Comparison of ENCODE assay signal across 8 mouse cellular contexts in genomic region chr2:156111358-156112079, GRCm38 (mm10). TPM values are rescaled to one million over a fixed set of nuclear protein-coding genes. Genes with fewer than 3 reads are reported as not detected.
DNase-seq lines count a peak whose midpoint lies in the region; ATAC-seq and TF ChIP-seq lines count a peak whose summit lies in the region.

Cpne1 (minus strand) TSS chr2:156111965.
Rbm12 (minus strand) TSS chr2:156111978.

- H3K9ac ChIP-seq in lung, postnatal 0 days (replicated peaks; ENCODE audit: low read depth): peak within 1 kb of the TSS; percentile 75

- H3K4me2 ChIP-seq in lung, postnatal 0 days (replicated peaks; ENCODE audit: low read depth, low read length): peak within 1 kb of the TSS; percentile 95

- peak; percentile 70 for DNase-seq in MEL-GATA-1-ER (ENCODE audit: extremely low read depth, low read depth)
- DNase-seq in cerebellum, adult 8-10 months: peak; percentile 90
- DNase-seq in hindbrain, embryonic 10.5 days (ENCODE audit: low spot score): peak; percentile 95
- peak; percentile 87 for DNase-seq in layer of hippocampus, adult 9-11 months
- peak; percentile 95 for DNase-seq in lung, postnatal 0 days (ENCODE audit: low spot score)
- peak; percentile 95 for DNase-seq in ovary, postnatal 14 days (ENCODE audit: low spot score)
- peak; percentile 97 for DNase-seq in thymus, postnatal 14 days

- no peaks in the 10 kb centered on the region for H3K27me3 ChIP-seq in hindbrain, embryonic 10.5 days (ENCODE audit: insufficient read depth, poor library complexity, severe bottlenecking)
- H3K27me3 ChIP-seq in lung, postnatal 0 days (replicated peaks; ENCODE audit: insufficient read depth, low read length): no peaks in the 10 kb centered on the region

- peak; percentile 26; the same call in 1 of the 2 replicates for TF ChIP-seq EP300 in lung, postnatal 0 days (IDR thresholded peaks at IDR 0.05)

- peak within 1 kb of the TSS; percentile 99 for H3K27ac ChIP-seq in hindbrain, embryonic 10.5 days
- peak within 1 kb of the TSS; percentile 83 for H3K27ac ChIP-seq in lung, postnatal 0 days (ENCODE audit: low read length)

- no peak for TF ChIP-seq CTCF in lung, postnatal 0 days (IDR thresholded peaks at IDR 0.05)

- H3K4me1 ChIP-seq in hindbrain, embryonic 10.5 days (replicated peaks): peaks cover 15% of the 10 kb centered on the region
- H3K4me1 ChIP-seq in lung, postnatal 0 days (ENCODE audit: insufficient read depth, low read depth, low read length): no peaks in the 10 kb centered on the region; the same call in 1 of the 2 replicates

- H3K36me3 ChIP-seq in hindbrain, embryonic 10.5 days: peaks cover 30% of the 10 kb centered on the region
- no peaks in the 10 kb centered on the region for H3K36me3 ChIP-seq in lung, postnatal 0 days (ENCODE audit: insufficient read depth, low read length)

- peak within 1 kb of the TSS; percentile 90 for H3K4me3 ChIP-seq in hindbrain, embryonic 10.5 days
- peak within 1 kb of the TSS; percentile 88 for H3K4me3 ChIP-seq in lung, postnatal 0 days (ENCODE audit: low read depth, low read length)

- no peaks in the 10 kb centered on the region for H3K9me3 ChIP-seq in hindbrain, embryonic 10.5 days
- no peaks in the 10 kb centered on the region for H3K9me3 ChIP-seq in lung, postnatal 0 days (ENCODE audit: low read length)

- WGBS in hindbrain, embryonic 10.5 days: under 1% methylated on average over 74 of the region's 74 CpGs
- 1% methylated on average over 59 of the region's 74 CpGs for WGBS in lung, postnatal 0 days

- ATAC-seq in frontal cortex, adult (ENCODE audit: low TSS enrichment): peak; percentile 90
- ATAC-seq in lung, postnatal 0 days: peak; percentile 96

RNA-seq across cellular contexts. Expression of gene Cpne1, which starts in this region (rescaled TPM):
- 51.4 and 68.0 TPM in 2 replicates for polyA plus RNA-seq in hindbrain, embryonic 10.5 days (2016; fragmentation: Nextera tagmentation; extraction: Ambion mirVana)
- polyA plus RNA-seq in lung, postnatal 0 days (2015; fragmentation: Nextera tagmentation; extraction: Ambion mirVana): 38.3 and 42.3 TPM in 2 replicates

RNA-seq across cellular contexts. Expression of gene Rbm12, which starts in this region (rescaled TPM):
- 42.6 and 47.4 TPM in 2 replicates for polyA plus RNA-seq in hindbrain, embryonic 10.5 days (2016; fragmentation: Nextera tagmentation; extraction: Ambion mirVana)
- polyA plus RNA-seq in lung, postnatal 0 days (2015; fragmentation: Nextera tagmentation; extraction: Ambion mirVana): 10.1 and 10.7 TPM in 2 replicates

Comparison
In these comparisons a context has a peak if more than half of its experiments do, and no peak if none do; other contexts are left out.
1. Peak in every context shown above with its lines: DNase-seq, ATAC-seq, H3K4me3 ChIP-seq and H3K27ac ChIP-seq.